Mouse (Mus musculus): ENCODE results near the gene Hcrt.
"Not testable (repeated sequence)": the region's sequence is repeated elsewhere in the genome, so short reads cannot be mapped to it uniquely, and the experiment has no call there.

The Hcrt gene

DNA sequence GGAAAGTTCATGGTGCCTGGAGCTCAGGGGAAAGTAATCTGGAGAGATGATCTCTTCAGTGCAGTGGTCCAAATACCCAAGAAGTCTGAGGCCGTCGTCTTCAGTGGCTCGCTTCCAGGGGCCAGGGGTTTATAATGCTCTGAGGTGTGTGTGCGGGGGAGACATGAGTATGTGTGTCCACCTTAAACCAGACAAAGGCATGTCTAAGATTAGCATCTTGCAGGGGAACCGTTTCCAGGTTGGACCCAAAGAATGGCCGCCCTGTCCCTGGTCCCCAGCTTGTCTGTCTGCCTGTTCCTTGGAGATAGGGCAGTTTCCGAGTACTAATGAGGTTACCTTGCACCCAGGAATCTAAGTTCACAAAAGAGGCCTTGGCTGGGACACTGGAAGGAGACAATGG, at the start of gene Hcrt:
Hcrt (minus strand) TSS at position 101 of the 400 bp plus-strand sequence.
- DNase-seq (ENCODE audit: low spot score) = no peak

DNA sequence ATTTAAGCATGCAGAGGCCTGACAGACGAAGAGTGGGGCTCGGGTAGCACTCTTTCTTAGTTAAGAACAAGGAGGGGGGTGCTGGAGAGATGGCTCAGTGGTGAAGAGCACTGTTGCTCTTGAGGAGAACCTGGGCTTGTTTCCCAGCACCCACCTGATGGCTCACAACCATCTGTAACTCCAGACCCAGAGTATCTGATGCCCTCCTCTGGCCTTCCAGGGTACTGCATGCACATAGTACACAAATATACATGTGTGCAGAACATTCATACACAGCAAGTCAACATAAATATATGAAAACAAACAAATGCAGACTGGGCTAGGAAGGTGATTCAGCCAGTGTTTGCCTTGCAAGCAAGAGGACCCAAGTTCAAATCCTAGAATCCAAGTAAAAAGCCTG, 48.4 kb upstream of the Hcrt start:
- DNase-seq (ENCODE audit: low spot score) = no peak

DNA sequence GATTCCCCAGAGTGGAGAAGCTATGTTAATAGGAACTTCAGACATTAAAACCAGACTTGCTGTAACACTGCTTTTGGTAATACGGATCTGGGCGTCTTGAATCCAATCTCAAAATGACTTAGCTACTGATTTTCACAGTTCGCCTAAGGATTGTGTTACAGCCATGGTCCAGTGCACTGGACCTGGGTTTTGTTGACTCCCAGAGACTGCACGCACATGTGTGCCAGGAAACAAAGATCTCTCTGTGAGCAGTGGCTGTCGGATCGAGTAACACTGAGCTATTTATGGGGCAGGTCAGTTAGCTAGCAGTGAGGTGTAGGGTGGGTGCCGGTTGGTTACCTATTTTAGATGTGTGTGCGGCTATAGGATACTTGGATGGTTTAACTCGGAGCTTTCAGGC, 47.8 kb upstream of the Hcrt start:
- no peak for DNase-seq (ENCODE audit: low spot score)

GRCm38 (mm10) chr11:100806380-100807305, 43.9 kb upstream of the Hcrt start:
- DNase-seq (ENCODE audit: low spot score) = no peak

DNA sequence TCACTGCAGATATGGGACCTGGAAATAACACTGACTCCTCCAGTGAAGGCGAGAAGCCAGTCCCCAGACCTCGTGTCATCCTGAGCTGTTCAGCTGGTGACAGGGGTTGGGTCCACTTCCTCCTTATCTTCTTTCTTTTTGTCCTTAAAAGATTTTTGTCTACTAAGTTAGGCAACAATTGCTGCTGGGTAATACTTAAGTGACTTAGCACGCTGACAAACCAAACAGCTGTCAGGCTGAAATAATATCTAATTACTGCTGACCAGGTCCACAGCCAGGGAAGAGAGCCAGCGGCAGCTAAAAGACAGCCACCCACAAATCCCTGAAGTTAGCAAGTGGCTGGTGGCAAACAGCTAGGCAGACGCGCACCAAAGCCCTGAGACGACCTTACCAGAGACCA, 42.8 kb upstream of the Hcrt start:
- no peak for DNase-seq (ENCODE audit: low spot score)

- peak; percentile 85 for DNase-seq (ENCODE audit: low spot score)
These were observed 41.7 kb upstream of the Hcrt start for GRCm38 (mm10) chr11:100804409-100804808.

- DNase-seq (ENCODE audit: low spot score) = no peak
These were observed 36.7 kb upstream of the Hcrt start for GRCm38 (mm10) chr11:100799426-100799825.

- DNase-seq (ENCODE audit: low spot score) = no peak
These were observed 33.9 kb upstream of the Hcrt start for GRCm38 (mm10) chr11:100796585-100796984.

DNA sequence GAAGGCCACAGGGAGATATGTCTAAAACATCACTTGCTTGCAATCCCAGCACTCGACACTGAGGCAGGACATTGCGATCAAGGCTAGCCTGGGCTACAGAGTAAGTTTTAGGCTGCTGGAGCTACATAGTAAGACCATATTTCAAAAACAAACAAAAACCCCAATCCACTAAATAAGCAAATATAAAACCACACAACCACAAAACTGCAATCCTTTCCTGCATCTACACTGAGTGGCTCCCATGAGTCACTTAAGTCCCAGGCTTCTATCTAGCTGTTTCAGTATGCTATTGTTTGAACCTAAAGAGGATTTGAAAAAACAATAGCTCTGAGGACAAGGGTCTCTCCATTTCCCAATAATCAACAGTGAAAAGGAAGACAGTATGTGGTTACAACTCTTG, 32.7 kb upstream of the Hcrt start:
- DNase-seq (ENCODE audit: low spot score) = no peak

GRCm38 (mm10) chr11:100791457-100792049, 28.8 kb upstream of the Hcrt start:
- no peak for DNase-seq (ENCODE audit: low spot score)

GRCm38 (mm10) chr11:100790644-100791043, 27.9 kb upstream of the Hcrt start:
- not testable (repeated sequence) for DNase-seq (ENCODE audit: low spot score)

- no peak for DNase-seq (ENCODE audit: low spot score)
These were observed 27.0 kb upstream of the Hcrt start for GRCm38 (mm10) chr11:100789702-100790101.

DNA sequence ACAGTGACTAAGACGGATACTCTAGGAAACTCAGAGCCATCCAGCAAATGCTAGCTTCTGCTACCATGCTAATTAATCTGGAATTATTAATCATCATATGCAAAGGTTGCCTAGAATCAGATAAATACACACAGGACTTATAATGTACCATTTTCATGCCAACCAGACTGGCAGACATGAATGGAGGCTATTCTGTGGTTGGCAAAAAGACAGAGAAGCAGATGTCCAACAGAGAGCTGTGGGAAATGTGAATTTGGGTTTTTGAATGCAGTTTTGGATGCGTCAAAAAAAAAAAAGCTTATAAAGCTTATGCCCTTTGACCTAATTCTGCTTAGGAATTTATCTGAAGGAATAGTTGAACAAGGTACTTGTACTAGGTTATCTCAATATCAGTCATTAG, 23.0 kb upstream of the Hcrt start:
- no peak for DNase-seq (ENCODE audit: low spot score)

DNA sequence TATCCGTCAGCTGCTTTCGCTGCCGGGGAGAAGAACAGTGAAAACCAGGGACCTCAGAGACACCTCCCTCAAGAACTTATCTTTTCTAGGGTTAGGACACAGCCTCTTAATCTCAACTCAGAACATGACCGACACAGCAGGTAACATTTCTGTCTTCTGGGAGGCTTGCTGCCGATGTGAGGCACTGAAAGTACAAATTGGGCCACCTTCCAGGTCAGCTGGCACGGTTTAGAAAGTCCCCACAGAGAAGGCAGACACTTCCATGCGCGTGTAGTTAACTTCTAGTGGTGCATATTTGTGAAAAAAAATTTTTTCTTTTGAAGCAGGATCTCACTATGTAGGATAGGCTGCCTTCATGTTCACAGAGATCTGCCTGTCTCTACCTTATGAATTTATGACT, 21.6 kb upstream of the Hcrt start:
- DNase-seq (ENCODE audit: low spot score) = no peak

GRCm38 (mm10) chr11:100782568-100782967, 19.8 kb upstream of the Hcrt start:
- DNase-seq (ENCODE audit: low spot score) = no peak

DNA sequence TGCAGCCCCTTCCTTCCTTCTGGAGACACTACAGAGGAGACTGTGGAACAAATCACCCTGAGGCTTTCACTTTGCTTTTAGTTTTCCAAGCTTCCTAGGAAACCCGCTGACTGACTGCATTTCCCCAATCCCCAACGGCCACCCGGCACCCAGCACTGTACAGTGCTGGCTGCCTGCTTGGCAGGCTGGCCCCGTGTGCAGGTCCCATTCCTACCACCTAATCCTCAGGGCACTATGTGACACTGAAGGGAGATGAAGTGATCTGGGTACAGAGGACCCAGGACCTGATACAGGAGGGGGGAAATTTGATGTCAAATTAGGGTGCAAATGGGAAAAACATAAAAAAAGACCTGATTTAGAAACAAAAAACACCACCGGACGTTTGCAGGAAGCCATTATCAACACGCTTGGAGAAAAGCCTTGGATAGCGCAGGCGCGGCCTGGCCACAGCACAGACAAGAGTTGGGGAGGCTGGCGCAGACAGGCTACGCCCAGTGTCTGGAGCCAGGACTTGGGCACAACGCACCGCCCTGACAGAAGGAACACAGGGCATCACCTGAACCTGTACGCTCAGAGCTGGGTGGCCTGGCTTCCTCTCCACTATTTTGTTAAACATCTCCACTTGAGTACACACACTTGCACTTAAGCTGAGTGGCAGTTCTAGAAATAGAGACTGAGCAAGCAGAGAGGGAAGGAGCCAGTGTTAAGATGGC, 19.2 kb upstream of the Hcrt start:
- DNase-seq (ENCODE audit: low spot score) = no peak

DNA sequence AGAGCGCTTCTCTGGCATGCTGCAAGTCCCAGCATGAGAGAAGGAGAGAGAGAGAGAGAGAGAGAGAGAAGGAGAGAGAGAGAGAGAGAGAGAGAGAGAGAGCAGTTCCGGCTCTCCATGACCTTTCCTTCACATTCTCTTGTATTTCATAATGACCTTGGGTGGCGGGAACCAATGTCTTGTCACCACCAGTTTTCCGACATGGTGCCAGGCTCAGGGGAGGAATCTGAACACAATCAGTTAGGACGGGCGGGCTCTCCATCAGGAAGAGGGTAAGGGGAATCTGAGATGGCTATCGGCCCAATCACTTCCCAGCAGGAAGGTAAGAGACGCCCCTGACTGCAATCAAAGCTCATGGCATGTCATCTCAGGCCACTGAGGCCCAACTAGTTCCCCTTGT, 17.5 kb upstream of the Hcrt start:
- DNase-seq (ENCODE audit: low spot score) = no peak

- no peak for DNase-seq (ENCODE audit: low spot score)
These were observed 15.3 kb upstream of the Hcrt start for GRCm38 (mm10) chr11:100778069-100778468.

DNA sequence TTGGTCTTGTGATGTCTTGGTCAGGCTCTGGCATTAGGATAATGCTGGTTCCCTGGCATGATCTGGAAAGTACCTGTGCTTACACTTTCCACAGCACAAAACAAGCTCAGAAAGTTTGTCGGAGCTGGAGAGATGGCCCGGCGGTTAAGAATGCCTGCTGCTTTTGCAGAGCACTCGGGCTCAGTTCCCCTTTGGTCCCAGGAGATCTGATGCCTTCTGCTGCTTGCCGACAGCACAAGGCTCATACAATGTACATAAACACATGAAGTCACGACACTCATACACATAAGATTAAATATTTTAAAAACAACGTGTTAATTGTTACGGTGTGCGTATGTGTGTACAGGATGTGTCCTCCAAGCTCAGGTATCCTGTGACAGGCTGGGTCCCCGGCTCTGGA, 13.2 kb upstream of the Hcrt start:
- no peak for DNase-seq (ENCODE audit: low spot score)

- no peak for DNase-seq (ENCODE audit: low spot score)
These were observed 11.5 kb upstream of the Hcrt start for GRCm38 (mm10) chr11:100774261-100774660.

DNA sequence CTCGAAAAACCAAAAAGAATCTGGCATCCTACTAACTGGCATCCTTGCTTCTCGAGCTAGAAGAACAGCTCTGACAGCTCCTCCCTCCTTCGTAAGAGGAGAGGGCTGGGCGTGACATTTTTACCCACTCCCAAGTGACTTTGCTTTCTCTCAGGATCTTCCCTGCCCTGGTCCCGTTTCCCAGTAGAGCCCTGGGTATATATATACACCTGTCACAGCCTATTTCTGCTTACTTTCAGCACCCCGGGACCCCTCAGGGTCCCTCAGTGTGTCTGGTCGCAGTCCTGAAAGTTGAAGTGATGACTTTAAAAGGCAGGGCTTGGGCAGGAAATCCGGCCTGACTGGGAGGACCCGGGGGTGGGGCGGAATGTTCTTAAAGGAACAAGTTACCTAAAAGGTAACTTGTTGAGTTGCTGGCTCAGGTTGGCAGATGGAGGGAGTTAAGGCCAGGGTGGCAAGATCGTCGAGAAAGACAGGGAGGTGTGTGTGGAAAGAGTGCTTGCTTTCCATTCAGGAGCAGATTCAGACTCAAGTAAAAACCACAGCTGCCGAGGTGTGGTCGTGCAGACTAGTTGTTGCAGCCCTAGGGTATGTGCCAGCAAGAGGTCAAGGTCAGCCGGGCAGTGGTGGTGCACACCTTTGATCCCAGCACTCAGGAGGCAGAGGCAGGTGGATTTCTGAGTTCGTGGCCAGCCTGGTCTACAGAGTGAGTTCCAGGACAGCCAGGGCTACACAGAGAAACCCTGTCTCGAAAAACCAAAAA, 8.1 kb upstream of the Hcrt start, which contains the start of gene Ghdc:
Ghdc (minus strand) TSS at position 312 of the 763 bp plus-strand sequence.
- DNase-seq (ENCODE audit: low spot score) = peak; percentile 80

GRCm38 (mm10) chr11:100769980-100770379, 7.2 kb upstream of the Hcrt start:
- DNase-seq (ENCODE audit: low spot score) = no peak

Measured in T-cell, adult 2 months (primary cell).